Mouse (Mus musculus): ENCODE measurements around the gene Adgrg4. TPM values are rescaled to one million over a fixed set of nuclear protein-coding genes. Genes with fewer than 3 reads are reported as not detected.
A peak's percentile ranks its signal among the peaks of the same experiment; 100 is the strongest.

Adgrg4 gene
- not detected for total RNA-seq (2021)
- long read RNA-seq, experiment 1: 0 reads
- long read RNA-seq, experiment 2: 0 reads

- no peak for DNase-seq
Measured at GRCm38 (mm10) chrX:56869863-56870262, at the start of gene Adgrg4. Adgrg4 (plus strand) TSS chrX:56870163.

GRCm38 (mm10) chrX:56821765-56822603, 48.0 kb upstream of the Adgrg4 start, which contains the start of gene Map7d3:
Map7d3 (minus strand) TSS chrX:56822326.
- peak; percentile 13 for DNase-seq

GRCm38 (mm10) chrX:56827492-56827891, 42.5 kb upstream of the Adgrg4 start:
- DNase-seq: no peak

- no peak for DNase-seq
Measured at GRCm38 (mm10) chrX:56835842-56836241, 34.1 kb upstream of the Adgrg4 start.

GRCm38 (mm10) chrX:56839369-56839768, 30.6 kb upstream of the Adgrg4 start:
- no peak for DNase-seq

- DNase-seq: no peak
Measured at GRCm38 (mm10) chrX:56841255-56841654, 28.7 kb upstream of the Adgrg4 start.

GRCm38 (mm10) chrX:57012891-57013290, 142.9 kb downstream of the Adgrg4 start:
- DNase-seq: no peak

GRCm38 (mm10) chrX:57042774-57043173, 172.8 kb downstream of the Adgrg4 start, which contains the start of gene Brs3:
Brs3 (plus strand) TSS chrX:57043074.
- DNase-seq: no peak

GRCm38 (mm10) chrX:57043869-57044268, 173.9 kb downstream of the Adgrg4 start:
- no peak for DNase-seq

Other genes with a start within 250 kb of the Adgrg4 start
- 1,000 to 10,000 TPM; 1,461 to 3,729 TPM for gene Fhl1, start 138.4 kb upstream of the Adgrg4 start, total RNA-seq (2021)
- under 1 TPM in 1 of 2 experiments, not detected in 1; 0.29 TPM for gene Map7d3, start 47.8 kb upstream of the Adgrg4 start, total RNA-seq (2021)
- gene Brs3, start 172.9 kb downstream of the Adgrg4 start, total RNA-seq (2021): not detected
- 10 to 100 TPM; 60.5 to 70.6 TPM for gene Htatsf1, start 183.4 kb downstream of the Adgrg4 start, total RNA-seq (2021)
- not detected for gene Vgll1, start 217.9 kb downstream of the Adgrg4 start, total RNA-seq (2021)